Mouse (Mus musculus): Measurements from ENCODE around the gene Hyou1.
"Not testable (repeated sequence)": the region's sequence is repeated elsewhere in the genome, so short reads cannot be mapped to it uniquely, and the experiment has no call there.

DNA sequence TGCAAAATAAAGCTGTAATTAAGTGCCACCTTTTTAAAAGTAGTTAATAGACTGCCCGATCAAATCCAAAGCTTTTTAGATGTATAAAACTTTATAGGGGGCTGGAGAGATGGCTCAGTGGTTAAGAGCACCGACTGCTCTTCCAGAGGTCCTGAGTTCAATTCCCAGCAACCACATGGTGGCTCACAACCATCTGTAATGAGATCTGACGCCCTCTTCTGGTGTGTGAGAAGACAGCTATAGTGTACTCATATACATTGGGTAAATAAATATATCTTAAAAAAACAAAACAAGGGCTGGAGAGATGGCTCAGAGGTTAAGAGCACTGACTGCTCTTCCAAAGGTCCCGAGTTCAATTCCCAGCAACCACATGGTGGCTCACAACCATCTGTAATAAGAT lies 17.4 kb upstream of the Hyou1 start:
- TF ChIP-seq POLR2A, CTCF (IDR thresholded peaks at IDR 0.05; ENCODE audit: extremely low read depth, insufficient read depth, low read length): not testable (repeated sequence)

Data from cortical plate, adult 2 months (tissue).